Mouse (Mus musculus) layer of hippocampus, adult 8-10 months (tissue): ENCODE measurements around the gene Fbxl5. TPM values are rescaled to one million over a fixed set of nuclear protein-coding genes. Genes with fewer than 3 reads are reported as not detected.

Experiments
- total RNA-seq, 4 experiments: library from RNA; stranded (reverse); gene quantifications; 2 replicates each; pipeline ENCODE4 v1.2.4; 2022

Fbxl5 gene
- total RNA-seq, 4 experiments from 2014 or later: 80.2 to 102 (median 94.4) TPM

Other genes starting within 250 kb of the Fbxl5 start
- 10 to 100 TPM; 19.5 to 26.2 (median 21.2) TPM for gene Cc2d2a, start 159.3 kb downstream of the Fbxl5 start, total RNA-seq
- gene Bst1, start 2.8 kb downstream of the Fbxl5 start, total RNA-seq: under 1 TPM in 1 of 4 experiments, not detected in 3; 0.37 TPM
- 1 to 10 TPM; 4.5 to 5.9 (median 5.2) TPM for gene Cd38, start 46.9 kb upstream of the Fbxl5 start, total RNA-seq
- gene Gm7879, start 91.5 kb upstream of the Fbxl5 start, total RNA-seq: 10 to 100 TPM in 2 of 4 experiments, 1 to 10 TPM in 2; 5.9 to 10.6 (median 9.9) TPM
- gene Fgfbp1, start 160.1 kb upstream of the Fbxl5 start, total RNA-seq: 1 to 10 TPM in 1 of 4 experiments, under 1 TPM in 2, not detected in 1; 0.76 to 1.3 (median 0.87) TPM